Mouse (Mus musculus) neural tube, embryonic 10.5 days (tissue): Measurements from ENCODE around the gene Prrc2b.

Experiments used
- DNase-seq: peaks from one replicate; pipeline ENCODE4 v3.0.0-alpha.2; 2017; ENCODE audit warnings: low spot score; ENCODE audit errors: extremely low spot score

The Prrc2b gene

GRCm38 (mm10) chr2:32182676-32183296 is 31.9 kb downstream of the Prrc2b start:
- no peak for DNase-seq

GRCm38 (mm10) chr2:32187019-32187551 is 36.2 kb downstream of the Prrc2b start:
- no peak for DNase-seq

- no peak for DNase-seq
Measured at GRCm38 (mm10) chr2:32187649-32188048, 36.8 kb downstream of the Prrc2b start.

GRCm38 (mm10) chr2:32189060-32189681 is 38.3 kb downstream of the Prrc2b start:
- no peak for DNase-seq

- no peak for DNase-seq
Measured at GRCm38 (mm10) chr2:32190620-32191019, 39.7 kb downstream of the Prrc2b start.

- no peak for DNase-seq
Measured at GRCm38 (mm10) chr2:32191872-32192507, 41.1 kb downstream of the Prrc2b start.

- DNase-seq = no peak
Measured at GRCm38 (mm10) chr2:32198977-32199376, 48.1 kb downstream of the Prrc2b start.

GRCm38 (mm10) chr2:32200033-32200432 is 49.2 kb downstream of the Prrc2b start:
- DNase-seq = no peak

- DNase-seq = no peak
Measured at GRCm38 (mm10) chr2:32200712-32201111, 49.8 kb downstream of the Prrc2b start.

GRCm38 (mm10) chr2:32201527-32201926 is 50.6 kb downstream of the Prrc2b start:
- no peak for DNase-seq

GRCm38 (mm10) chr2:32203853-32204252 is 53.0 kb downstream of the Prrc2b start:
- DNase-seq = no peak

- no peak for DNase-seq
Measured at GRCm38 (mm10) chr2:32207682-32208081, 56.8 kb downstream of the Prrc2b start.

- DNase-seq = no peak
Measured at GRCm38 (mm10) chr2:32211689-32212088, 60.8 kb downstream of the Prrc2b start.

GRCm38 (mm10) chr2:32213000-32213399 is 62.1 kb downstream of the Prrc2b start:
- DNase-seq = no peak

GRCm38 (mm10) chr2:32215576-32215975 is 64.7 kb downstream of the Prrc2b start:
- DNase-seq = no peak

- DNase-seq = no peak
Measured at GRCm38 (mm10) chr2:32216506-32216905, 65.6 kb downstream of the Prrc2b start.

- no peak for DNase-seq
Measured at GRCm38 (mm10) chr2:32217656-32218055, 66.8 kb downstream of the Prrc2b start.

- no peak for DNase-seq
Measured at GRCm38 (mm10) chr2:32218113-32218512, 67.2 kb downstream of the Prrc2b start.

- DNase-seq = no peak
Measured at GRCm38 (mm10) chr2:32218541-32219334, 67.9 kb downstream of the Prrc2b start.

GRCm38 (mm10) chr2:32219501-32219900 is 68.6 kb downstream of the Prrc2b start:
- no peak for DNase-seq

- no peak for DNase-seq
Measured at GRCm38 (mm10) chr2:32220021-32220420, 69.1 kb downstream of the Prrc2b start.

- DNase-seq = no peak
Measured at GRCm38 (mm10) chr2:32220969-32221368, 70.1 kb downstream of the Prrc2b start.
